Mouse (Mus musculus) embryonic facial prominence, embryonic 11.5 days (tissue): ENCODE data around the gene Gm3752. TPM values are rescaled to one million over a fixed set of nuclear protein-coding genes. Genes with fewer than 3 reads are reported as not detected.
A peak's percentile ranks its signal among the peaks of the same experiment; 100 is the strongest.
"Not testable (repeated sequence)": the region's sequence is repeated elsewhere in the genome, so short reads cannot be mapped to it uniquely, and the experiment has no call there.

Experiments used
- ATAC-seq: fragments of 200-750 bp; cut with Nextera tagmentation; replicated peaks from 2 replicates; pipeline ENCODE4 v1.8.0; 2017; ENCODE audit warnings: low read depth; ENCODE audit not compliant: insufficient number of reproducible peaks, low FRiP score, low TSS enrichment
- DNase-seq: peaks from one replicate; pipeline ENCODE4 v3.0.0-alpha.2; 2015; ENCODE audit warnings: low spot score
- H3K27ac ChIP-seq: fragments of 300-500 bp; sonication (generic); replicated peaks from 2 replicates; pipeline ENCODE4 v1.5.1; 2014; ENCODE audit warnings: mild to moderate bottlenecking, low read depth, low read length, control low read depth
- H3K27me3 ChIP-seq: fragments of 300-500 bp; sonication (generic); 2 replicates; pipeline ENCODE4 v1.6.1; 2014; ENCODE audit warnings: mild to moderate bottlenecking, low read length, moderate library complexity, mixed read lengths; ENCODE audit not compliant: control insufficient read depth, insufficient read depth
- H3K36me3 ChIP-seq: fragments of 300-500 bp; sonication (generic); replicated peaks from 2 replicates; pipeline ENCODE4 v1.6.1; 2014; ENCODE audit warnings: low read depth, mild to moderate bottlenecking, low read length, moderate library complexity, mixed read lengths; ENCODE audit not compliant: control insufficient read depth, insufficient read depth
- H3K4me1 ChIP-seq: fragments of 300-500 bp; sonication (generic); 2 replicates; pipeline ENCODE4 v1.6.1; 2014; ENCODE audit warnings: low read length, mixed read lengths; ENCODE audit not compliant: control insufficient read depth, insufficient read depth
- H3K4me2 ChIP-seq: fragments of 300-500 bp; sonication (generic); 2 replicates; pipeline ENCODE4 v1.6.1; 2014; ENCODE audit warnings: low read depth, mild to moderate bottlenecking, control low read depth, low read length, moderate library complexity
- H3K4me3 ChIP-seq: fragments of 300-500 bp; sonication (generic); 2 replicates; pipeline ENCODE4 v1.5.1; 2014; ENCODE audit warnings: low read depth, low read length, control low read depth
- H3K9ac ChIP-seq: fragments of 300-500 bp; sonication (generic); replicated peaks from 2 replicates; pipeline ENCODE4 v1.6.1; 2014; ENCODE audit warnings: mild to moderate bottlenecking, control low read depth, low read length
- H3K9me3 ChIP-seq: fragments of 300-500 bp; sonication (generic); replicated peaks from 2 replicates; pipeline ENCODE4 v1.6.1; 2016; ENCODE audit warnings: mild to moderate bottlenecking, low read length, inconsistent platforms, mixed read lengths; ENCODE audit not compliant: control insufficient read depth
- WGBS: fragments of 180-500 bp; shearing (Covaris S2); extraction: QIAGEN DNeasy Blood & Tissue Kit; methylation state at CpG from one replicate; pipeline ENCODE4 v1.1.7; 2014; 5-methylcytosine and 5-hydroxymethylcytosine counted together
- polyA plus RNA-seq: library from polyadenylated mRNA; unstranded; fragments of >200 nt; fragmentation: Nextera tagmentation; extraction: Ambion mirVana; gene quantifications from 2 replicates; pipeline ENCODE4 v1.2.1, GENCODE M21; 2014

The Gm3752 gene
- 3.2 and 3.8 TPM in 2 replicates for polyA plus RNA-seq

- WGBS, result 82% methylated on average over 1 of the region's 3 CpGs
- H3K4me2 ChIP-seq, H3K36me3 ChIP-seq, H3K27me3 ChIP-seq, DNase-seq, H3K9me3 ChIP-seq, H3K9ac ChIP-seq, H3K4me3 ChIP-seq, ATAC-seq, H3K4me1 ChIP-seq, H3K27ac ChIP-seq: not testable (repeated sequence)
These were observed at the start of gene Gm3752 for GRCm38 (mm10) chr14:7483662-7484061. Gene Gm3752 (minus strand): TSS chr14:7483762.

GRCm38 (mm10) chr14:7488731-7489130 lies 5.2 kb upstream of the Gm3752 start:
- not testable (repeated sequence) for ATAC-seq, H3K36me3 ChIP-seq, H3K9ac ChIP-seq, H3K4me1 ChIP-seq, H3K27ac ChIP-seq, H3K27me3 ChIP-seq, H3K9me3 ChIP-seq
- peak overlapping the region; percentile 36 for H3K4me2 ChIP-seq
- peak; percentile 18 for DNase-seq
- 0% methylated on average over 12 of the region's 18 CpGs for WGBS
- H3K4me3 ChIP-seq, result peak overlapping the region; percentile 26

- H3K4me3 ChIP-seq, ATAC-seq: not testable (repeated sequence)
- WGBS, result no CpG with 5 or more reads among the region's 2 CpGs
These were observed 32.7 kb downstream of the Gm3752 start, which contains the start of gene Gm3755 for GRCm38 (mm10) chr14:7450817-7451216. Gene Gm3755 (minus strand): TSS chr14:7450917.

GRCm38 (mm10) chr14:7422496-7422895 lies 61.1 kb downstream of the Gm3752 start:
- not testable (repeated sequence) for H3K36me3 ChIP-seq, H3K4me3 ChIP-seq, DNase-seq, H3K27ac ChIP-seq, ATAC-seq, H3K4me1 ChIP-seq, H3K9me3 ChIP-seq, H3K4me2 ChIP-seq, H3K27me3 ChIP-seq, H3K9ac ChIP-seq
- 78% methylated on average over 2 of the region's 2 CpGs for WGBS

More at GRCm38 (mm10) chr14:7450817-7451216, 32.7 kb downstream of the Gm3752 start, which contains the start of gene Gm3755:
- H3K36me3 ChIP-seq, H3K4me1 ChIP-seq, DNase-seq, H3K4me2 ChIP-seq, H3K9ac ChIP-seq, H3K27ac ChIP-seq, H3K9me3 ChIP-seq, H3K27me3 ChIP-seq: not testable (repeated sequence)

Other genes with a start within 250 kb of the Gm3752 start
- gene Gm3727, start 219.0 kb downstream of the Gm3752 start, polyA plus RNA-seq, result not detected in 2 replicates
- 1.1 and 1.5 TPM in 2 replicates for gene Gm3739, start 168.7 kb downstream of the Gm3752 start, polyA plus RNA-seq
- gene Gm5797, start 151.4 kb downstream of the Gm3752 start, polyA plus RNA-seq, result not detected in 2 replicates
- not detected in 2 replicates for gene Gm8374, start 118.6 kb downstream of the Gm3752 start, polyA plus RNA-seq
- gene Gm3755, start 32.8 kb downstream of the Gm3752 start, polyA plus RNA-seq, result not detected in 2 replicates
- 0.99 and 1.3 TPM in 2 replicates for gene Gm3558, start 84.8 kb upstream of the Gm3752 start, polyA plus RNA-seq
- gene Gm10338, start 111.8 kb upstream of the Gm3752 start, polyA plus RNA-seq, result not detected in 2 replicates
- gene Gm10128, start 160.2 kb upstream of the Gm3752 start, polyA plus RNA-seq, result not detected in 2 replicates